Mouse (Mus musculus): ENCODE measurements around the gene Iqch.

DNA sequence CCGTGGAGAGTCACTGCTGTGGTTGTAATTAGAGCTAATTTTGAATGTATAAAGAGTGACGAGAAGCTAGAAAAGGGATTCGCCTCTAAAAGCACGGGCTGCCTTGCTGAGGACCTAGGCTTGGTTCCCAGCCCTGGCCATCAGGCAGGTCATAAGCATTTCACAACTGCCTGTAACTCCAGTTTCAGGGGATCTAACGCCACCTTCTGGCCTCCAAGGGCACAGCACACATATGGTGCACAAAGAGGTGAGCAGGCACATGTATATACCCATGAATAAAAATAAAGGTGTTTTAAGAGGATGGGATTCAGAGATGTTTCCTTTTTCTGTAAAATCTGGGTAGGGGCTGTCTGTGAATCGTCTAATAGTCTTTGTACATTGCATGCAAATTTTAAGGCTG is 7.9 kb upstream of the Iqch start:
- TF ChIP-seq CTCF (IDR thresholded peaks at IDR 0.05; ENCODE audit: low read depth) (peak; percentile 41), EP300 (IDR thresholded peaks at IDR 0.05; ENCODE audit: low read depth) (no peak)

Data from liver, postnatal 0 days (tissue).